Mouse (Mus musculus): ENCODE data around the gene Cabp4.
"Not testable (repeated sequence)": the region's sequence is repeated elsewhere in the genome, so short reads cannot be mapped to it uniquely, and the experiment has no call there.

Gene Cabp4

GRCm38 (mm10) chr19:4146366-4147021 is 2.7 kb upstream of the Cabp4 start:
- no peak for DNase-seq

- no peak for DNase-seq
Observed at GRCm38 (mm10) chr19:4145936-4146335, 2.1 kb upstream of the Cabp4 start.

GRCm38 (mm10) chr19:4144550-4145498 is 991 bp upstream of the Cabp4 start:
- no peak for DNase-seq

- DNase-seq, result no peak
Observed at GRCm38 (mm10) chr19:4142416-4143173, 1.2 kb downstream of the Cabp4 start.

- DNase-seq, result no peak
Observed at GRCm38 (mm10) chr19:4140147-4140546, 3.7 kb downstream of the Cabp4 start.

GRCm38 (mm10) chr19:4139446-4139845 is 4.4 kb downstream of the Cabp4 start, which contains the start of gene Gpr152:
Gpr152 (plus strand) TSS chr19:4139787.
- no peak for DNase-seq

- DNase-seq, result no peak
Observed at GRCm38 (mm10) chr19:4137913-4138312, 5.9 kb downstream of the Cabp4 start.

GRCm38 (mm10) chr19:4136463-4136862 is 7.4 kb downstream of the Cabp4 start:
- no peak for DNase-seq

GRCm38 (mm10) chr19:4135963-4136345 is 7.9 kb downstream of the Cabp4 start:
- DNase-seq, result not testable (repeated sequence)

GRCm38 (mm10) chr19:4135229-4135962 is 8.4 kb downstream of the Cabp4 start:
- DNase-seq, result not testable (repeated sequence)

- no peak for DNase-seq
Observed at GRCm38 (mm10) chr19:4134354-4134753, 9.5 kb downstream of the Cabp4 start.

- no peak for DNase-seq
Observed at GRCm38 (mm10) chr19:4131768-4132167, 12.1 kb downstream of the Cabp4 start.

GRCm38 (mm10) chr19:4131075-4131474 is 12.8 kb downstream of the Cabp4 start:
- no peak for DNase-seq

- DNase-seq, result no peak
Observed at GRCm38 (mm10) chr19:4130106-4130505, 13.7 kb downstream of the Cabp4 start.

GRCm38 (mm10) chr19:4129462-4129861 is 14.4 kb downstream of the Cabp4 start:
- DNase-seq, result no peak

- DNase-seq, result no peak
Observed at GRCm38 (mm10) chr19:4126759-4127495, 16.9 kb downstream of the Cabp4 start.

- peak; percentile 96 to 99 for DNase-seq
Observed at GRCm38 (mm10) chr19:4125741-4126696, 17.8 kb downstream of the Cabp4 start, which contains the start of gene Aip. Aip (minus strand) TSS chr19:4125858.

- peak in 1 of 2 experiments; percentile 42 for DNase-seq
Observed at GRCm38 (mm10) chr19:4125268-4125667, 18.6 kb downstream of the Cabp4 start.

GRCm38 (mm10) chr19:4124432-4124831 is 19.4 kb downstream of the Cabp4 start:
- no peak for DNase-seq
